In the genomic region with DNA sequence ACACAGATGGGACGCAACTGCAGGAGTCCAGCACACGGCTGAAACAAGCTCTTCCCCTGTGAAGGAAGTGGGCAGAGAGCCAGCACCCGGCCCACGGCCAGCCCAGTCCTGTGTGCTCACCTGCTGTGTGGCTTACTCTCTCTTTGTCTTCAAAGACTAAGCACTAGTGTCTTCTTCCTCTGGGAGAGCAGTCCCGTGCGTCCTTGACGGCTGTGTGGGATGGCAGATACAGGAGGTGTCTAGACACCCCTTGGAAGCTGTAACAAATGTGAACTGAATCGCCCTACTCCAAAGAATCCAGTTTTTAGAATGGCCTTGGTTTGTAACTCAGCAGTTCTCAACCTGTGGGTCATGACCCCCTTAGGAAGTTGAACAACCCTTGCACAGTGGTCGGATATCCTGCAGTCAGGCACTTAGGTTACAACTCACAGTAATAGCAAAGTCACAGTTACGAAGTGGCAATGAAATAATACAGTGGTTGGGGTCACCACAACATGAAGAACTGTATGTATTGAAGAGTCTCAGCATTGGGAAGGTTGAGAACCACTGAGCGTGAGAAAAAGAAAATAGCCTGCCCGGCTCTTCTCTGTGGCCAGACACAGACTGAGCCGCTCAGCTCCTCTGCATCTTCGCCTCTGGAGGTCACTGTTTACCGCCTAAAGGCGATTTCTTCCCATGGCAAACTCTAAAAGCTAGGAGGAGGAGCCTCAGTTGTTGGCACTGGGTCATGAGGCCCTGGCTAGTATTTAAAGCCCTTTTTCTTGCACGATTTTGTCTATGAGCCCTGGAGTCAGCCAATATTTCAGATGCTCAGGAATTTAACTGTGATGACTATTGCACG, we compare ENCODE assay signal across 9 mouse cellular contexts. TPM values are rescaled to one million over a fixed set of nuclear protein-coding genes. Genes with fewer than 3 reads are reported as not detected.
DNase-seq lines count a peak whose midpoint lies in the region; ATAC-seq and TF ChIP-seq lines count a peak whose summit lies in the region.
"Had no signal": no experiment of that assay in that cellular context is flagged by ENCODE, and none has a peak within 500 bp of the region (broad histone marks: within the 10 kb centered on the region; RNA-seq: fewer than 3 reads in every experiment).

No protein-coding gene starts in this region.

- TF ChIP-seq CTCF in bone marrow macrophage, adult 2 months (IDR thresholded peaks at IDR 0.05; ENCODE audit: low read depth, low read length), result peak; percentile 82
- peak; percentile 58; the same call in 1 of the 2 replicates for TF ChIP-seq CTCF in embryonic fibroblast, embryonic 13.5 days (IDR thresholded peaks at IDR 0.05; ENCODE audit: borderline replicate concordance, insufficient read depth, low read length)

- H3K27ac ChIP-seq in bone marrow macrophage, adult 2 months (ENCODE audit: insufficient read depth, low read depth, low read length), result no peak overlapping the region
- no peak overlapping the region for H3K27ac ChIP-seq in embryonic fibroblast, embryonic 13.5 days (ENCODE audit: insufficient read depth, low read length)
- no peak overlapping the region for H3K27ac ChIP-seq in heart, embryonic 10.5 days
- H3K27ac ChIP-seq in kidney, embryonic 15.5 days, result no peak overlapping the region

- no peaks in the 10 kb centered on the region for H3K27me3 ChIP-seq in heart, embryonic 10.5 days (ENCODE audit: insufficient read depth, poor library complexity, severe bottlenecking)
- no peaks in the 10 kb centered on the region for H3K27me3 ChIP-seq in kidney, embryonic 15.5 days
- no peaks in the 10 kb centered on the region for H3K27me3 ChIP-seq in splenic B cell, adult 2 months (ENCODE audit: control insufficient read depth, insufficient read depth, low read length, poor library complexity, severe bottlenecking)

- H3K36me3 ChIP-seq in heart, embryonic 10.5 days, result no peaks in the 10 kb centered on the region
- no peaks in the 10 kb centered on the region for H3K36me3 ChIP-seq in kidney, embryonic 15.5 days
- no peaks in the 10 kb centered on the region for H3K36me3 ChIP-seq in splenic B cell, adult 2 months (ENCODE audit: control insufficient read depth, insufficient read depth, low read length, poor library complexity, severe bottlenecking)

- 0 out of 2 replicates have a peak overlapping the region, but pooled peaks have one; percentile 17 for H3K4me2 ChIP-seq in kidney, embryonic 15.5 days

- no peak overlapping the region for H3K4me3 ChIP-seq in bone marrow macrophage, adult 2 months (ENCODE audit: insufficient read depth, low read length)
- H3K4me3 ChIP-seq in embryonic fibroblast, embryonic 13.5 days (ENCODE audit: insufficient read depth, low read length), result no peak overlapping the region
- no peak overlapping the region for H3K4me3 ChIP-seq in heart, embryonic 10.5 days
- H3K4me3 ChIP-seq in kidney, embryonic 15.5 days (replicated peaks), result no peak overlapping the region
- H3K4me3 ChIP-seq: erythroblast, embryonic 14.5 days had no signal

- peak; percentile 77 for DNase-seq in CD4-positive helper T cell, adult 2 months (ENCODE audit: low read depth, low spot score)
- DNase-seq in heart, embryonic 10.5 days (ENCODE audit: low spot score), result peak; percentile 90
- DNase-seq in liver, result peak; percentile 76
- DNase-seq in splenic B cell, adult 2 months (ENCODE audit: low read depth, low spot score), result peak; percentile 85

- H3K4me1 ChIP-seq in bone marrow macrophage, adult 2 months (ENCODE audit: control insufficient read depth, insufficient read depth, low read length), result no peaks in the 10 kb centered on the region
- no peaks in the 10 kb centered on the region for H3K4me1 ChIP-seq in embryonic fibroblast, embryonic 13.5 days (ENCODE audit: control insufficient read depth, insufficient read depth, low read length)
- H3K4me1 ChIP-seq in heart, embryonic 10.5 days, result peaks cover 10% of the 10 kb centered on the region
- peaks cover 13% of the 10 kb centered on the region for H3K4me1 ChIP-seq in kidney, embryonic 15.5 days

- H3K9ac ChIP-seq in kidney, embryonic 15.5 days, result no peak overlapping the region

- peak; percentile 80 for ATAC-seq in kidney, embryonic 15.5 days (replicated peaks; ENCODE audit: low FRiP score)
- ATAC-seq in monocyte, adult 5-6 weeks (replicated peaks; ENCODE audit: insufficient number of reproducible peaks, low FRiP score, low TSS enrichment, poor library complexity, severe bottlenecking), result peak; percentile 83

- H3K9me3 ChIP-seq in heart, embryonic 10.5 days, result no peaks in the 10 kb centered on the region
- H3K9me3 ChIP-seq in kidney, embryonic 15.5 days (replicated peaks), result no peaks in the 10 kb centered on the region

- TF ChIP-seq POLR2A in bone marrow macrophage, adult 2 months (IDR thresholded peaks at IDR 0.05; ENCODE audit: borderline replicate concordance, low read depth, low read length), result no peak
- no peak for TF ChIP-seq POLR2A in embryonic fibroblast, embryonic 13.5 days (IDR thresholded peaks at IDR 0.05; ENCODE audit: low read depth, low read length)

- 38% methylated on average over 18 of the region's 18 CpGs for WGBS in heart, embryonic 10.5 days
- WGBS in kidney, embryonic 15.5 days, result 35% methylated on average over 18 of the region's 18 CpGs

RNA-seq across cellular contexts. Expression of gene Ndufv1, which starts 6.4 kb away (rescaled TPM):
- polyA plus RNA-seq in bone marrow macrophage, adult 2 months (2012; ENCODE audit: insufficient read depth, insufficient read length, missing spikeins), result 62.3 TPM in 2 replicates
- 64.3 and 74.1 TPM in 2 replicates for polyA plus RNA-seq in embryonic fibroblast, embryonic 13.5 days (2011; ENCODE audit: insufficient read length, low read depth, missing spikeins)
- polyA plus RNA-seq in heart, embryonic 10.5 days (2016; fragmentation: Nextera tagmentation; extraction: Ambion mirVana), result 298 and 420 TPM in 2 replicates
- 220 and 237 TPM in 2 replicates for polyA plus RNA-seq in kidney, embryonic 15.5 days (2015; fragmentation: Nextera tagmentation; extraction: Ambion mirVana)
- 74.5 to 108 TPM (median 103 TPM) in 3 replicates for total RNA-seq in monocyte, adult 5-6 weeks (2017)

RNA-seq across cellular contexts. Expression of gene Doc2g, which starts 15.8 kb away (rescaled TPM):
- polyA plus RNA-seq in bone marrow macrophage, adult 2 months (2012; ENCODE audit: insufficient read depth, insufficient read length, missing spikeins), result 1.4 and 3.4 TPM in 2 replicates
- polyA plus RNA-seq in embryonic fibroblast, embryonic 13.5 days (2011; ENCODE audit: insufficient read length, low read depth, missing spikeins), result 2.1 and 3.2 TPM in 2 replicates
- 32.4 and 75.0 TPM in 2 replicates for polyA plus RNA-seq in heart, embryonic 10.5 days (2016; fragmentation: Nextera tagmentation; extraction: Ambion mirVana)
- polyA plus RNA-seq in kidney, embryonic 15.5 days (2015; fragmentation: Nextera tagmentation; extraction: Ambion mirVana), result 5.0 and 5.1 TPM in 2 replicates
- total RNA-seq in monocyte, adult 5-6 weeks (2017), result 3.1 TPM in 2 of 3 replicates, not detected in the other

RNA-seq across cellular contexts. Expression of gene Gm49405, which starts 18.5 kb away (rescaled TPM):
- 0.80 and 1.3 TPM in 2 replicates for polyA plus RNA-seq in bone marrow macrophage, adult 2 months (2012; ENCODE audit: insufficient read depth, insufficient read length, missing spikeins)
- polyA plus RNA-seq in embryonic fibroblast, embryonic 13.5 days (2011; ENCODE audit: insufficient read length, low read depth, missing spikeins), result 2.1 TPM in 2 replicates
- 4.1 and 5.2 TPM in 2 replicates for polyA plus RNA-seq in heart, embryonic 10.5 days (2016; fragmentation: Nextera tagmentation; extraction: Ambion mirVana)
- polyA plus RNA-seq in kidney, embryonic 15.5 days (2015; fragmentation: Nextera tagmentation; extraction: Ambion mirVana), result 3.3 and 4.1 TPM in 2 replicates
- 0.57 to 1.7 TPM (median 1.2 TPM) in 3 replicates for total RNA-seq in monocyte, adult 5-6 weeks (2017)

RNA-seq across cellular contexts. Expression of gene Nudt8, which starts 18.6 kb away (rescaled TPM):
- 7.0 and 9.9 TPM in 2 replicates for polyA plus RNA-seq in bone marrow macrophage, adult 2 months (2012; ENCODE audit: insufficient read depth, insufficient read length, missing spikeins)
- 18.5 and 19.7 TPM in 2 replicates for polyA plus RNA-seq in embryonic fibroblast, embryonic 13.5 days (2011; ENCODE audit: insufficient read length, low read depth, missing spikeins)
- 40.2 and 52.4 TPM in 2 replicates for polyA plus RNA-seq in heart, embryonic 10.5 days (2016; fragmentation: Nextera tagmentation; extraction: Ambion mirVana)
- 31.2 and 36.2 TPM in 2 replicates for polyA plus RNA-seq in kidney, embryonic 15.5 days (2015; fragmentation: Nextera tagmentation; extraction: Ambion mirVana)
- 2.3 to 11.1 TPM (median 2.3 TPM) in 3 replicates for total RNA-seq in monocyte, adult 5-6 weeks (2017)

RNA-seq across cellular contexts. Expression of gene Gstp1, which starts 18.8 kb away (rescaled TPM):
- polyA plus RNA-seq in bone marrow macrophage, adult 2 months (2012; ENCODE audit: insufficient read depth, insufficient read length, missing spikeins), result 103 and 118 TPM in 2 replicates
- polyA plus RNA-seq in embryonic fibroblast, embryonic 13.5 days (2011; ENCODE audit: insufficient read length, low read depth, missing spikeins), result 225 and 296 TPM in 2 replicates
- polyA plus RNA-seq in heart, embryonic 10.5 days (2016; fragmentation: Nextera tagmentation; extraction: Ambion mirVana), result 402 and 470 TPM in 2 replicates
- 529 and 563 TPM in 2 replicates for polyA plus RNA-seq in kidney, embryonic 15.5 days (2015; fragmentation: Nextera tagmentation; extraction: Ambion mirVana)
- total RNA-seq in monocyte, adult 5-6 weeks (2017), result 101 to 129 TPM (median 104 TPM) in 3 replicates
